Mouse (Mus musculus): ENCODE results near the gene Nek8.

- TF ChIP-seq MEF2A (IDR thresholded peaks at IDR 0.05; ENCODE audit: borderline replicate concordance, low read depth, low read length) (peak; percentile 69; the same call in 1 of the 2 replicates), SIN3A (IDR thresholded peaks at IDR 0.05; ENCODE audit: low read length) (peak; percentile 83), POLR2A (IDR thresholded peaks at IDR 0.05; ENCODE audit: low read depth, low read length) (no peak; the same call in 1 of the 2 replicates), ELF1 (IDR thresholded peaks at IDR 0.05; ENCODE audit: low read depth, low read length) (peak; percentile 35; the same call in 1 of the 2 replicates), ZMIZ1 (IDR thresholded peaks at IDR 0.05; ENCODE audit: low read depth, low read length) (no peak), MYC (IDR thresholded peaks at IDR 0.05; ENCODE audit: low read depth, low read length) (peak; percentile 76), CTCF (conservative IDR thresholded peaks at IDR 0.05 in 1 of 2, IDR thresholded peaks at IDR 0.05 in 1 of 2; ENCODE audit: low read depth in 2 of 2, low read length in 2 of 2) (peak; percentile 100), SMC3 (IDR thresholded peaks at IDR 0.05; ENCODE audit: low read depth, low read length) (peak; percentile 100), MXI1 (IDR thresholded peaks at IDR 0.05; ENCODE audit: low read depth, low read length) (no peak), BHLHE40 (IDR thresholded peaks at IDR 0.05; ENCODE audit: low read depth, low read length) (no peak), USF1 (IDR thresholded peaks at IDR 0.05; ENCODE audit: low read depth, low read length) (no peak), CHD2 (IDR thresholded peaks at IDR 0.05; ENCODE audit: low read length) (no peak)
Measured at GRCm38 (mm10) chr11:78159096-78159495, 17.4 kb downstream of the Nek8 start.

Data from CH12.LX (cell line).